Mouse (Mus musculus): ENCODE results near the gene Tvp23a. TPM values are rescaled to one million over a fixed set of nuclear protein-coding genes. Genes with fewer than 3 reads are reported as not detected.
A peak's percentile ranks its signal among the peaks of the same experiment; 100 is the strongest.

Tvp23a gene
- 9.5 and 15.7 TPM in 2 replicates for polyA plus RNA-seq (2014; fragmentation: Nextera tagmentation; extraction: Ambion mirVana)

- Histone ChIP-seq H3K27me3 (ENCODE audit: control insufficient read depth, insufficient read depth, low read length) (no peaks in the 10 kb centered on the region), H3K9ac (ENCODE audit: low read depth, low read length) (peak within 1 kb of the TSS; percentile 61), H3K27ac (ENCODE audit: low read depth, low read length) (peak within 1 kb of the TSS; percentile 56; the same call in 1 of the 2 replicates), H3K4me1 (ENCODE audit: control insufficient read depth, insufficient read depth, low read length) (peaks cover 17% of the 10 kb centered on the region), H3K4me2 (replicated peaks; ENCODE audit: low read depth, low read length) (peak within 1 kb of the TSS; percentile 77), H3K4me3 (ENCODE audit: low read length) (peak within 1 kb of the TSS; percentile 46), H3K36me3 (ENCODE audit: control insufficient read depth, insufficient read depth, low read length) (no peaks in the 10 kb centered on the region), H3K9me3 (ENCODE audit: control insufficient read depth, low read length) (no peaks in the 10 kb centered on the region)
- peak; percentile 96 for ATAC-seq (ENCODE audit: low FRiP score, low TSS enrichment)
- 1% methylated on average over 12 of the region's 12 CpGs for WGBS
Measured at GRCm38 (mm10) chr16:10447264-10447594, at the start of gene Tvp23a. Gene Tvp23a (minus strand): TSS chr16:10447362.

- H3K4me1 ChIP-seq (ENCODE audit: control insufficient read depth, insufficient read depth, low read length), result no peaks in the 10 kb centered on the region
Measured at GRCm38 (mm10) chr16:10495824-10496298, 48.7 kb upstream of the Tvp23a start.

GRCm38 (mm10) chr16:10492587-10492986 lies 45.4 kb upstream of the Tvp23a start:
- WGBS, result 82% methylated on average over 3 of the region's 3 CpGs

More at GRCm38 (mm10) chr16:10495824-10496298, 48.7 kb upstream of the Tvp23a start:
- no peak overlapping the region for H3K27ac ChIP-seq (ENCODE audit: low read depth, low read length)
- no peaks in the 10 kb centered on the region for H3K27me3 ChIP-seq (ENCODE audit: control insufficient read depth, insufficient read depth, low read length)
- no peaks in the 10 kb centered on the region for H3K36me3 ChIP-seq (ENCODE audit: control insufficient read depth, insufficient read depth, low read length)
- H3K4me2 ChIP-seq (replicated peaks; ENCODE audit: low read depth, low read length), result no peak overlapping the region
- peak; percentile 85 for ATAC-seq (ENCODE audit: low FRiP score, low TSS enrichment)
- H3K9ac ChIP-seq (ENCODE audit: low read depth, low read length), result no peak overlapping the region
- H3K4me3 ChIP-seq (ENCODE audit: low read length), result no peak overlapping the region
- 33% methylated on average over 2 of the region's 2 CpGs for WGBS
- no peaks in the 10 kb centered on the region for H3K9me3 ChIP-seq (ENCODE audit: control insufficient read depth, low read length)

GRCm38 (mm10) chr16:10491716-10492115 lies 44.6 kb upstream of the Tvp23a start:
- no peak for ATAC-seq (ENCODE audit: low FRiP score, low TSS enrichment)
- Histone ChIP-seq H3K36me3 (ENCODE audit: control insufficient read depth, insufficient read depth, low read length) (no peaks in the 10 kb centered on the region), H3K4me1 (ENCODE audit: control insufficient read depth, insufficient read depth, low read length) (peaks cover 9% of the 10 kb centered on the region; the same call in 1 of the 2 replicates), H3K27me3 (ENCODE audit: control insufficient read depth, insufficient read depth, low read length) (0 out of 2 replicates have a peak, but pooled peaks cover 3% of the 10 kb centered on the region), H3K9me3 (ENCODE audit: control insufficient read depth, low read length) (no peaks in the 10 kb centered on the region), H3K27ac (ENCODE audit: low read depth, low read length) (no peak overlapping the region), H3K4me2 (replicated peaks; ENCODE audit: low read depth, low read length) (no peak overlapping the region), H3K4me3 (ENCODE audit: low read length) (no peak overlapping the region), H3K9ac (ENCODE audit: low read depth, low read length) (no peak overlapping the region)
- 69% methylated on average over 4 of the region's 4 CpGs for WGBS

More at GRCm38 (mm10) chr16:10492587-10492986, 45.4 kb upstream of the Tvp23a start:
- Histone ChIP-seq H3K9ac (ENCODE audit: low read depth, low read length) (no peak overlapping the region), H3K9me3 (ENCODE audit: control insufficient read depth, low read length) (no peaks in the 10 kb centered on the region), H3K27ac (ENCODE audit: low read depth, low read length) (no peak overlapping the region), H3K4me3 (ENCODE audit: low read length) (no peak overlapping the region), H3K4me2 (replicated peaks; ENCODE audit: low read depth, low read length) (no peak overlapping the region), H3K4me1 (ENCODE audit: control insufficient read depth, insufficient read depth, low read length) (peaks cover 9% of the 10 kb centered on the region; the same call in 1 of the 2 replicates), H3K36me3 (ENCODE audit: control insufficient read depth, insufficient read depth, low read length) (no peaks in the 10 kb centered on the region), H3K27me3 (ENCODE audit: control insufficient read depth, insufficient read depth, low read length) (0 out of 2 replicates have a peak, but pooled peaks cover 3% of the 10 kb centered on the region)
- no peak for ATAC-seq (ENCODE audit: low FRiP score, low TSS enrichment)

GRCm38 (mm10) chr16:10490503-10491150 lies 43.5 kb upstream of the Tvp23a start:
- Histone ChIP-seq H3K9me3 (ENCODE audit: control insufficient read depth, low read length) (no peaks in the 10 kb centered on the region), H3K4me3 (ENCODE audit: low read length) (no peak overlapping the region), H3K36me3 (ENCODE audit: control insufficient read depth, insufficient read depth, low read length) (no peaks in the 10 kb centered on the region), H3K27me3 (ENCODE audit: control insufficient read depth, insufficient read depth, low read length) (0 out of 2 replicates have a peak, but pooled peaks cover 3% of the 10 kb centered on the region), H3K27ac (ENCODE audit: low read depth, low read length) (no peak overlapping the region), H3K9ac (ENCODE audit: low read depth, low read length) (no peak overlapping the region), H3K4me2 (replicated peaks; ENCODE audit: low read depth, low read length) (no peak overlapping the region), H3K4me1 (ENCODE audit: control insufficient read depth, insufficient read depth, low read length) (peaks cover 9% of the 10 kb centered on the region; the same call in 1 of the 2 replicates)
- ATAC-seq (ENCODE audit: low FRiP score, low TSS enrichment), result no peak
- WGBS, result 82% methylated on average over 18 of the region's 18 CpGs

GRCm38 (mm10) chr16:10489904-10490457 lies 42.8 kb upstream of the Tvp23a start:
- Histone ChIP-seq H3K36me3 (ENCODE audit: control insufficient read depth, insufficient read depth, low read length) (no peaks in the 10 kb centered on the region), H3K27ac (ENCODE audit: low read depth, low read length) (no peak overlapping the region), H3K9ac (ENCODE audit: low read depth, low read length) (peak overlapping the region; percentile 31; the same call in 1 of the 2 replicates), H3K4me2 (replicated peaks; ENCODE audit: low read depth, low read length) (peak overlapping the region; percentile 39), H3K4me1 (ENCODE audit: control insufficient read depth, insufficient read depth, low read length) (peaks cover 9% of the 10 kb centered on the region; the same call in 1 of the 2 replicates), H3K27me3 (ENCODE audit: control insufficient read depth, insufficient read depth, low read length) (0 out of 2 replicates have a peak, but pooled peaks cover 3% of the 10 kb centered on the region), H3K4me3 (ENCODE audit: low read length) (peak overlapping the region; percentile 17), H3K9me3 (ENCODE audit: control insufficient read depth, low read length) (no peaks in the 10 kb centered on the region)
- ATAC-seq (ENCODE audit: low FRiP score, low TSS enrichment), result peak; percentile 48; the same call in 1 of the 2 replicates
- 13% methylated on average over 14 of the region's 14 CpGs for WGBS

- peak overlapping the region; percentile 17 for H3K4me3 ChIP-seq (ENCODE audit: low read length)
- H3K27ac ChIP-seq (ENCODE audit: low read depth, low read length), result no peak overlapping the region
- no peaks in the 10 kb centered on the region for H3K9me3 ChIP-seq (ENCODE audit: control insufficient read depth, low read length)
- H3K36me3 ChIP-seq (ENCODE audit: control insufficient read depth, insufficient read depth, low read length), result no peaks in the 10 kb centered on the region
- H3K4me2 ChIP-seq (replicated peaks; ENCODE audit: low read depth, low read length), result peak overlapping the region; percentile 39
- WGBS, result 4% methylated on average over 9 of the region's 9 CpGs
- peak overlapping the region; percentile 31; the same call in 1 of the 2 replicates for H3K9ac ChIP-seq (ENCODE audit: low read depth, low read length)
- H3K27me3 ChIP-seq (ENCODE audit: control insufficient read depth, insufficient read depth, low read length), result 0 out of 2 replicates have a peak, but pooled peaks cover 3% of the 10 kb centered on the region
- H3K4me1 ChIP-seq (ENCODE audit: control insufficient read depth, insufficient read depth, low read length), result peaks cover 9% of the 10 kb centered on the region; the same call in 1 of the 2 replicates
- peak; percentile 65 for ATAC-seq (ENCODE audit: low FRiP score, low TSS enrichment)
Measured at GRCm38 (mm10) chr16:10489483-10489882, 42.3 kb upstream of the Tvp23a start.

- H3K4me2 ChIP-seq (replicated peaks; ENCODE audit: low read depth, low read length), result no peak overlapping the region
- 62% methylated on average over 7 of the region's 7 CpGs for WGBS
- peak; percentile 43 for ATAC-seq (ENCODE audit: low FRiP score, low TSS enrichment)
Measured at GRCm38 (mm10) chr16:10488769-10489481, 41.8 kb upstream of the Tvp23a start.

More at GRCm38 (mm10) chr16:10488769-10489481, 41.8 kb upstream of the Tvp23a start:
- Histone ChIP-seq H3K9ac (ENCODE audit: low read depth, low read length) (no peak overlapping the region), H3K4me3 (ENCODE audit: low read length) (no peak overlapping the region), H3K27me3 (ENCODE audit: control insufficient read depth, insufficient read depth, low read length) (0 out of 2 replicates have a peak, but pooled peaks cover 3% of the 10 kb centered on the region), H3K4me1 (ENCODE audit: control insufficient read depth, insufficient read depth, low read length) (peaks cover 9% of the 10 kb centered on the region; the same call in 1 of the 2 replicates), H3K36me3 (ENCODE audit: control insufficient read depth, insufficient read depth, low read length) (no peaks in the 10 kb centered on the region), H3K9me3 (ENCODE audit: control insufficient read depth, low read length) (no peaks in the 10 kb centered on the region), H3K27ac (ENCODE audit: low read depth, low read length) (no peak overlapping the region)
